Mouse (Mus musculus) spleen, adult 2 months (tissue): ENCODE measurements around the gene 1520401A03Rik.

ENCODE experiments used
- CTCF ChIP-seq: fragments of 200-500 bp; IDR thresholded peaks from 2 replicates; pipeline ENCODE4 v1.5.1; 2011; ENCODE audit warnings: mild to moderate bottlenecking, inconsistent platforms; ENCODE audit not compliant: insufficient read depth, insufficient read length, insufficient replicate concordance; ENCODE audit errors: extremely low read depth
- POLR2A ChIP-seq: fragments of 200-500 bp; IDR thresholded peaks from 2 replicates; pipeline ENCODE4 v1.6.1; 2011; ENCODE audit warnings: low read depth, low read length, inconsistent platforms

DNA sequence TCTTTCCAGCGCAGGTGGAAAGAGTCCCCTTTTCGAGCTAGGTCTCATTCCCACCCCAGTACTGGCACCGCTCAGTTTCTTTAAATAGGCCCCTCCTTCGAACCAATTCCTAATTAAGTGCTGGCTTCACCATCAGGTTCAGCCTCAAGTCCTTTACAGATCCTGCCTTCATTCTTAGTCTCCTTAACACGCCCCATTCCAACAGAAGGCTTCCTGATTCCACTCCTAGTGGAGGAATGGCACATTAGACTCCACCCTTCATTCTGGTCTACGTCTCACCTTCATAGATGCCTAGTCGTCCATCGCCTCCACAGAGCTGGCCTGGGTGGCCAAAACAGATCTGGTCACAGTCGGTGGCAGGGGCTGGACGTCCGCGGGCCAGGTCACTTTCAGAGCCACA is 20.4 kb upstream of the 1520401A03Rik start:
- TF ChIP-seq CTCF = no peak
- no peak for TF ChIP-seq POLR2A
